Mouse (Mus musculus) fibroblast of lung, adult 2 months (primary cell): ENCODE data around the gene Fam57b.

Source experiments
- DNase-seq: peaks from one replicate; pipeline ENCODE4 v3.0.0-alpha.2; 2011; ENCODE audit warnings: low read depth

Fam57b gene

GRCm38 (mm10) chr7:126797411-126798126, at the start of gene Fam57b:
Gene Fam57b (plus strand): TSS chr7:126797668.
- DNase-seq = no peak

- DNase-seq = no peak
Observed at GRCm38 (mm10) chr7:126748824-126749223, 48.6 kb upstream of the Fam57b start.

- DNase-seq = no peak
Observed at GRCm38 (mm10) chr7:126749582-126750343, 47.7 kb upstream of the Fam57b start.

- peak; percentile 67 for DNase-seq
Observed at GRCm38 (mm10) chr7:126754866-126755265, 42.6 kb upstream of the Fam57b start.

- no peak for DNase-seq
Observed at GRCm38 (mm10) chr7:126758539-126758938, 38.9 kb upstream of the Fam57b start.

- DNase-seq = peak; percentile 56
Observed at GRCm38 (mm10) chr7:126759050-126759671, 38.3 kb upstream of the Fam57b start, which contains the start of gene Mapk3. Gene Mapk3 (plus strand): TSS chr7:126759601.

GRCm38 (mm10) chr7:126759672-126760390, 37.6 kb upstream of the Fam57b start:
- no peak for DNase-seq

GRCm38 (mm10) chr7:126760391-126760802, 37.1 kb upstream of the Fam57b start:
- peak; percentile 78 for DNase-seq

- peak; percentile 68 for DNase-seq
Observed at GRCm38 (mm10) chr7:126760956-126761355, 36.5 kb upstream of the Fam57b start.

- DNase-seq = no peak
Observed at GRCm38 (mm10) chr7:126761529-126762067, 35.9 kb upstream of the Fam57b start.

GRCm38 (mm10) chr7:126762471-126763008, 34.9 kb upstream of the Fam57b start:
- no peak for DNase-seq

- no peak for DNase-seq
Observed at GRCm38 (mm10) chr7:126765540-126765939, 31.9 kb upstream of the Fam57b start.

- no peak for DNase-seq
Observed at GRCm38 (mm10) chr7:126766201-126766600, 31.3 kb upstream of the Fam57b start, which contains the start of gene Gdpd3. Gene Gdpd3 (plus strand): TSS chr7:126766334.

- no peak for DNase-seq
Observed at GRCm38 (mm10) chr7:126767001-126767400, 30.5 kb upstream of the Fam57b start.

- no peak for DNase-seq
Observed at GRCm38 (mm10) chr7:126770784-126771183, 26.7 kb upstream of the Fam57b start.

GRCm38 (mm10) chr7:126773351-126773750, 24.1 kb upstream of the Fam57b start:
- DNase-seq = no peak

- no peak for DNase-seq
Observed at GRCm38 (mm10) chr7:126774463-126774862, 23.0 kb upstream of the Fam57b start.

GRCm38 (mm10) chr7:126775185-126775977, 22.1 kb upstream of the Fam57b start:
- DNase-seq = no peak

GRCm38 (mm10) chr7:126775978-126776234, 21.6 kb upstream of the Fam57b start:
- DNase-seq = no peak

GRCm38 (mm10) chr7:126776598-126777057, 20.8 kb upstream of the Fam57b start, which contains the start of gene Ypel3:
Gene Ypel3 (plus strand): TSS chr7:126776955.
- peak; percentile 88 for DNase-seq

GRCm38 (mm10) chr7:126777476-126777875, 20.0 kb upstream of the Fam57b start:
- no peak for DNase-seq
